In the genomic region with DNA sequence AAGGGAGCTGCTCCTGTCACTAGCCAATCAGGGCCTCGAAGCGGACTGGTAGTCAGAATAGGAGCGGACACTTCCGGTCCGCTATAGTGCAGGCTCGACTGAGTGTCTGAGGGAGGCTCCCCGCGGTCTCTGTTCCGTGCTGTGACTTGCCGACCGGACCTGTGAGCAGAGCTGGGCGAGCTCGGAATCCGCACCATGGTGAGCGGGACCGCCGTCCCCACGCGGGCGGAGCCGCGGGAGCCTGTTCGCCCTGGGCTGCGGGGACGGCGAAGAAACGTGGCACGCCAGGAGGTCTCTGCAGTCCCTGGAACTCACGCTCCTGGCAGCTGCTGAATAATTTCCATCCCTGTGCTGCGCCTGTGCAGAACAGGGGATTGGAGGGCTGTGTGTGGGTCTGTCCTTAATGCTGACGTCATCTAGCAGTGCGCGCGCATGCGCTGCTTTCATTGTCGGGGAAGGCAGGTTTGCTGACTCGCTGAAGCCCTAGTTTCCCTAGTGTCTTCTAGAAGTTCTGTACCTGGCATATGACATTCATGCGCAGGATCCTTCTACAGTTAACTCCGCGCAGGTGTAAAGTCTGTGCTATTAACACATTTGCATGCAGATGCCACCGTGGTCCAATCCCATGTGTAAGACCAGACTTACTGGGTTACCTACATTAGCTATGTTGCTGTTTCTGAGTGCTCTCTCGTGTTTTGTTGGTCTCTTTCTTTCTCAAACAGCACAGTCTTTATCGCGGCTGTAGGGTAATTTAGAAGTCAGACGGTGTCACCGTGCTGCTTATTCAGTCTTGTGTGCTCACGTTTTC, we compare ENCODE assay signal across 8 mouse cellular contexts. TPM values are rescaled to one million over a fixed set of nuclear protein-coding genes. Genes with fewer than 3 reads are reported as not detected.
DNase-seq lines count a peak whose midpoint lies in the region; ATAC-seq and TF ChIP-seq lines count a peak whose summit lies in the region.

No protein-coding gene starts in this region.

- peaks cover 5% of the 10 kb centered on the region; the same call in 1 of the 2 replicates for H3K4me1 ChIP-seq in hindbrain, embryonic 16.5 days (ENCODE audit: control insufficient read depth, insufficient read depth, low read depth, low read length)

- intact Hi-C loops in gastrocnemius, adult 2 months (cut with DNase I), result loop anchor here (10.0 kb wide), 2 partner anchors 534 to 674 kb away; partner anchors contain the start of genes Gm10778 and S1pr4

- H3K9me3 ChIP-seq in hindbrain, embryonic 16.5 days (ENCODE audit: control insufficient read depth, low read length), result peaks cover 3% of the 10 kb centered on the region; the same call in 1 of the 2 replicates

- H3K9ac ChIP-seq in hindbrain, embryonic 16.5 days (ENCODE audit: low read depth, low read length), result peak overlapping the region; percentile 83

- H3K4me3 ChIP-seq in gastrocnemius, adult 2 months, result peak overlapping the region; percentile 80
- peak overlapping the region; percentile 64 for H3K4me3 ChIP-seq in hindbrain, embryonic 16.5 days (ENCODE audit: low read length)

- TF ChIP-seq CTCF in gastrocnemius, adult 2 months (IDR thresholded peaks at IDR 0.05), result no peak

- H3K36me3 ChIP-seq in hindbrain, embryonic 16.5 days (ENCODE audit: control insufficient read depth, insufficient read depth, low read length), result no peaks in the 10 kb centered on the region

- peak; percentile 86 to 87 for DNase-seq in cerebellum, postnatal 36 days
- peak; percentile 75 for DNase-seq in gastrocnemius, adult 2 months
- peak; percentile 78 for DNase-seq in left cerebral cortex, adult 11 months (ENCODE audit: low spot score)
- DNase-seq in lung, postnatal 36 days, result peak; percentile 83
- peak; percentile 97 for DNase-seq in retina, postnatal 1 day
- DNase-seq in thymus, postnatal 4 days, result peak; percentile 74

- peak; percentile 89 for ATAC-seq in activated CD4-positive, CD25-positive, alpha-beta regulatory T cell, adult 4 months
- peak; percentile 100 for ATAC-seq in hindbrain, embryonic 16.5 days

- no peaks in the 10 kb centered on the region for H3K27me3 ChIP-seq in hindbrain, embryonic 16.5 days (replicated peaks; ENCODE audit: control insufficient read depth, insufficient read depth, low read length)

- H3K4me2 ChIP-seq in hindbrain, embryonic 16.5 days (ENCODE audit: low read length), result peak overlapping the region; percentile 55

- WGBS in hindbrain, embryonic 16.5 days, result 5% methylated on average over 47 of the region's 47 CpGs

- H3K27ac ChIP-seq in gastrocnemius, adult 2 months, result peak overlapping the region; percentile 73
- peak overlapping the region; percentile 95 for H3K27ac ChIP-seq in hindbrain, embryonic 16.5 days (ENCODE audit: low read depth, low read length)

RNA-seq across cellular contexts. Expression of gene AU041133, which starts 50.6 kb away (rescaled TPM):
- polyA plus RNA-seq in activated CD4-positive, CD25-positive, alpha-beta regulatory T cell, adult 4 months (2017; shearing (Covaris generic)), result 10 to 100 TPM in 1 of 2 experiments, 1 to 10 TPM in 1; 9.9 to 11.5 TPM
- under 1 TPM; 0.67 to 0.77 TPM for total RNA-seq in gastrocnemius, adult 2 months (2021)
- polyA plus RNA-seq in hindbrain, embryonic 16.5 days (2015; fragmentation: Nextera tagmentation; extraction: Ambion mirVana), result 9.6 and 9.7 TPM in 2 replicates

Comparison
In these comparisons a context has a peak if more than half of its experiments do, and no peak if none do; other contexts are left out.
1. Peak in every context shown above with its lines: DNase-seq, ATAC-seq, H3K4me3 ChIP-seq and H3K27ac ChIP-seq.